Mouse (Mus musculus) liver, adult 2 months (tissue): ENCODE data around the gene Pus7l.

Experiments used
- CTCF ChIP-seq: fragments of 200-500 bp; IDR thresholded peaks from 2 replicates; pipeline ENCODE4 v1.5.1; 2011; ENCODE audit warnings: low read depth, low read length, control low read depth
- POLR2A ChIP-seq: fragments of 200-500 bp; IDR thresholded peaks from 2 replicates; pipeline ENCODE4 v1.6.1; 2011; ENCODE audit warnings: low read length, control low read depth; ENCODE audit not compliant: insufficient read depth; ENCODE audit errors: extremely low read depth

GRCm38 (mm10) chr15:94568496-94569182, 25.3 kb upstream of the Pus7l start:
- TF ChIP-seq POLR2A (no peak), CTCF (no peak)
